Mouse (Mus musculus) spleen, adult 10 weeks (tissue): ENCODE measurements around the gene Prok2. TPM values are rescaled to one million over a fixed set of nuclear protein-coding genes. Genes with fewer than 3 reads are reported as not detected.

Experiments
- polyA plus RNA-seq: library from polyadenylated mRNA; stranded (reverse); fragments of 350-450 nt; fragmentation: Illumina TruSeq; extraction: RNeasy Lipid Tissue Mini Kit (QIAGEN cat#74804); gene quantifications from one replicate; pipeline ENCODE4 v1.2.3, GENCODE M21; 2015; ENCODE audit warnings: low replicate concordance; ENCODE audit not compliant: insufficient read depth

The Prok2 gene
- not detected for polyA plus RNA-seq

DNA sequence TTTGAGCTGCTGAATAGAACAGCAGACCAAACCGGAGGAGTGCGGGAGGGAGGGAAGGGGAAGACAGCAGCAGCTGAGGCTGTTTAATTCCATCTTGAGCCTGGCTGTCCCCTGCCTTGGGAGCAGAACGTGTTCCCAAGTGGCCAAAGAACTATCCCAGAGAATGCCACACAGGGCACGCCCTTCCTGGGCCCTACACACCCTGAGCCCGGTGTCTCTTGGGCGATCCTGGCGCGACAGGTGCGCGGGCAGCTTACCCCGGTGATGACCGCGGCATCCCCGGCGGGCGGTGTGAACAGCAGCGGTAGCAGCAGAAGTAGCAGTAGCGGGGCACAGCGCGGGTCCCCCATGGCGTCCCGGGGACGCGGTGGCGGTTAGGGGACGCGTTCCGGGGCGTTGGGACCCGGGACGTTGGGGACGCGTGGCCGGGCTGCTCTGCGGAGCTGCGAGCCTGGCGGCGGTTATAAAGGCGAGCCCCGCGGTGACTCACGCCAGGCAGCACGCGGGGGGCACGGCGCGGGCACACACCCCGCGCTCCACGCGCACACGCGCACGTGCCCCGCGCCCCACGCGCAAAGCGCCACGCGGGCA is at the start of gene Prok2:
TSS of gene Prok2 (minus strand) at position 422 of the 591 bp plus-strand sequence.

DNA sequence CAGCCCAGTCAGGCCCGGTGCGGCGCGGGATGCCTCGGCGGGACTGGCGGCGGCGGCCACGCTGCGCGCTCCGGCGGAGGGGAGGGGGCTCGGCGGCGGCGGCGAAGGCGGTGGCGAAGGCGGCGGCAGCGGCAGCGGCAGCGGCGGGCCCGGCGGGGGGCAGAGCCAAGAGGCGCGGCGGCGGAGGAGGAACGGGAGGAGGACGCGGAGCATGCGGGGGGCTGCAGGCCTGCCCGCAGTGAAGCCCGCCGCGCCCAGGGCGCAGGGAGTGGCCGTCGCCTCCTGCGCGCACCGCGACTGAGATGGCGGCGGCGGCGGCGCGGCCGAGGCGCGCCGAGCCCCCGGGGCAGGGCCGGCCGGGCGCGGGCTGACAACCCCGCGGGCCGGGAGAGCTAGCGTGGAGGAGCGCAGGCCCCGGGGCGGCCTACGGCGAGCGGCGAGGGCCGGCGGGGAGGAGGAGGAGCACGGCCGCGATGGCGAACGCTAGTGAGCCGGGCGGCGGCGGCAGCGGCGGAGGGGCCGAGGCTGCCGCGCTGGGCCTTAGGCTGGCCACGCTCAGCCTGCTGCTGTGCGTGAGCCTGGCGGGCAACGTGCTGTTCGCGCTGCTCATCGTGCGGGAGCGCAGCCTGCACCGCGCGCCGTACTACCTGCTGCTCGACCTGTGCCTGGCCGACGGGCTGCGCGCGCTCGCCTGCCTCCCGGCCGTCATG is 33.8 kb downstream of the Prok2 start, which contains the start of gene Gpr27:
TSS of gene Gpr27 (plus strand) at position 474 of the 710 bp plus-strand sequence.

DNA sequence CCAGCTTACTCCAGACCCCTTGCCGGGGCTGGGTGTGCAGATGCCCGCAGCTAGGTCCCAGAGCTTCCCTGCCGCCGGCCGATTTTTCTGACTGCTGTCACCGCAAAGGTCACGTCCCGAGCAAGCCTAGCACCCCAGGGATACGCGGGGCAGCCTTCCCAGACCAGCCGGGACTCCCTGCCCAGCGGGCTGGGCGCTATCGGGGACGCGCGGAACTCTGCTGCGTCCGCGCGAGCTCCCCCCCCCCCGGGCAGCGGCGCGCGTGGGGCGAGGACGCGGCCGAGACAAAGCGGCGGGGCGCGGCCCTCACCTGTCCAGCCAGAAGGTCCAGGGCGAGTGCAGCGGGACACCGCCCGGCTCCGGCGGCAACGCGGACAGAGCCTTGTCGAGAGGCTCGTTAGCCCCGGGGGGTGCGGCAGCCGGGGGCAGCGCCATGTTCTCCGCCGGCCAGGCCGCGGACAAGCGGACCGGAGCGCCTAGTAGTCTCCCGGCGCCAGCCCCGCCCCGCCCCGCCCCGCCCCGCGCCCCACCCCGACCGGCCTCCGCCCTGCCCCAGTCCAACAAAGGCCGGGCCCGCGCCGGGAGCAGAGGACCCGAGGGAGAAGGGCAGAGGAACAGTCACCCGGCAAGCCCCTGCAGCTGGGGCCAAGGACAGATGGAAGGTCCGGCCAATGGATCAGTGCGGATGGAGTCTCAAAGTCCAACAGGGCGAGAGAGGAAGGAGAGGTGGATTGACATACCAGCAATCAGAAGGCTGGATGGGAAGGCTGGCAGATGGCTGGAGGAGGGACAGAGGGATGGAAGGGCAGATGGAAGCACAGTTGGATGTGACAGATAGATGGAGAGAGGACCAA is 59.6 kb downstream of the Prok2 start, which contains the start of the genes Eif4e3 and Gm20696:
TSS of gene Eif4e3 (minus strand) at position 454 of the 854 bp plus-strand sequence.
TSS of gene Gm20696 (minus strand) at position 480 of the 854 bp plus-strand sequence.

Other genes starting within 250 kb of the Prok2 start
- gene Foxp1, start 203.7 kb downstream of the Prok2 start, polyA plus RNA-seq, result 120 TPM
- gene Eif4e3, start 59.6 kb downstream of the Prok2 start, polyA plus RNA-seq, result 26.5 TPM
- gene Gm20696, start 59.6 kb downstream of the Prok2 start, polyA plus RNA-seq, result 0.62 TPM
- 0.75 TPM for gene Gpr27, start 33.7 kb downstream of the Prok2 start, polyA plus RNA-seq